Comparison of ENCODE assay signal across 7 mouse cellular contexts in the genomic region with DNA sequence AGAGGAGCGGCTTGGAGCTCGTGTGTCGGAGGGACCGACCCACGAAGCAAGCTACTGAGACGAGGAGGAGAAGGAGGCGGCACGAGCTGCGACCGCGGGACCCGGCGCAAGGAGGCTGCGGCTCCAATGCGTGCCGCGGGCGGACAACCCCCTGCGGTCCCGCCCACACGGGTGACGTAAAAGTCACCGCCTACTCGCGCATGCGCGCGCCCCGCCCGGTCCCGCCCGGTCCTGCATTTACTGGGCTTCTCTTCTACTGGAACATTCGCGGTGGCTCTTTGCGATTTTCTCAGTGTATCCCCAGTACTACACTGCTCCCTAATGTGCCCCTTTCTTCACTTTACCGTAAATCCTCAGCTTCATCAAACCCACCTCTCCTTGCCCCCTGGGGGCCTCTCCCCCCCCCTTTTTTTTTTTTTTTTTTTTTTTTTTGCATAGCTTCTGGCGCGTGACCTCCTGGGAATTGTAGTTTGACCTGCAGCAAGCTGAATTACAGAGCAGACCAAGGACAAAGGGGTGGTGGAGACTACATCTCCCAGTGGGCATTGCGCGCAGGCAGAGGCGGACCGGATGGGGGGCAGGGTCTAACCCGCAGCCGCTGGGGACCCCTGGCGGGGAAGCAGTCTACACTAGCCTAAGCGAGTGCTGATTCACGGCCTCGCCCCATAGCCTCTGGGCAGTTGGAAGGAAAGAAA. TPM values are rescaled to one million over a fixed set of nuclear protein-coding genes. Genes with fewer than 3 reads are reported as not detected.
DNase-seq lines count a peak whose midpoint lies in the region; ATAC-seq and TF ChIP-seq lines count a peak whose summit lies in the region.

A gene (minus strand): TSS at position 136 of the 695 bp plus-strand sequence.

- TF ChIP-seq CTCF in intestine, postnatal 0 days (IDR thresholded peaks at IDR 0.05; ENCODE audit: low read depth) = peak; percentile 84
- TF ChIP-seq CTCF in small intestine, adult 2 months (IDR thresholded peaks at IDR 0.05; ENCODE audit: extremely low read depth, insufficient read length, insufficient replicate concordance, low read depth, low read length) = peak; percentile 60; the same call in 1 of the 2 replicates

- H3K4me1 ChIP-seq in embryonic facial prominence, embryonic 10.5 days = peaks cover 27% of the 10 kb centered on the region
- H3K4me1 ChIP-seq in intestine, postnatal 0 days (replicated peaks; ENCODE audit: control insufficient read depth, insufficient read depth, low read length) = no peaks in the 10 kb centered on the region
- peaks cover 23% of the 10 kb centered on the region for H3K4me1 ChIP-seq in midbrain, embryonic 12.5 days
- H3K4me1 ChIP-seq in small intestine, adult 2 months (ENCODE audit: control insufficient read depth, insufficient read depth, insufficient read length, low read length) = peaks cover 5% of the 10 kb centered on the region; the same call in 1 of the 2 replicates

- peaks cover 29% of the 10 kb centered on the region for H3K36me3 ChIP-seq in embryonic facial prominence, embryonic 10.5 days (replicated peaks)
- H3K36me3 ChIP-seq in intestine, postnatal 0 days (ENCODE audit: control insufficient read depth, insufficient read depth) = peaks cover 19% of the 10 kb centered on the region
- H3K36me3 ChIP-seq in midbrain, embryonic 12.5 days = peaks cover 26% of the 10 kb centered on the region
- peaks cover 17% of the 10 kb centered on the region for H3K36me3 ChIP-seq in small intestine, adult 2 months (ENCODE audit: control insufficient read depth, insufficient read depth, low read length)

- peak; percentile 97 for TF ChIP-seq POLR2A in small intestine, adult 2 months (IDR thresholded peaks at IDR 0.05; ENCODE audit: low read depth, low read length)

- ATAC-seq in intestine, postnatal 0 days = peak; percentile 94
- peak; percentile 97 for ATAC-seq in midbrain, embryonic 12.5 days (ENCODE audit: low FRiP score, low read depth)

- intact Hi-C loops in left cerebral cortex, postnatal 4 days (cut with DNase I) = no loop called here

- H3K9me3 ChIP-seq in embryonic facial prominence, embryonic 10.5 days = no peaks in the 10 kb centered on the region
- H3K9me3 ChIP-seq in intestine, postnatal 0 days (ENCODE audit: control insufficient read depth) = no peaks in the 10 kb centered on the region
- H3K9me3 ChIP-seq in midbrain, embryonic 12.5 days = no peaks in the 10 kb centered on the region

- peak within 1 kb of the TSS; percentile 95 for H3K4me3 ChIP-seq in embryonic facial prominence, embryonic 10.5 days
- peak within 1 kb of the TSS; percentile 94 for H3K4me3 ChIP-seq in intestine, postnatal 0 days (ENCODE audit: low read depth, low read length)
- H3K4me3 ChIP-seq in midbrain, embryonic 12.5 days = peak within 1 kb of the TSS; percentile 89
- H3K4me3 ChIP-seq in small intestine, adult 2 months (ENCODE audit: low read depth, low read length) = peak within 1 kb of the TSS; percentile 84

- peak; percentile 100 for DNase-seq in adrenal gland, postnatal 10 days
- DNase-seq in embryonic facial prominence, embryonic 10.5 days (ENCODE audit: low spot score) = peak; percentile 97
- no peak for DNase-seq in gonadal fat pad, adult 2 months (ENCODE audit: low read depth)
- peak; percentile 98 for DNase-seq in left cerebral cortex, postnatal 4 days

- peak within 1 kb of the TSS; percentile 81 for H3K4me2 ChIP-seq in intestine, postnatal 0 days (replicated peaks; ENCODE audit: low read depth)
- H3K4me2 ChIP-seq in midbrain, embryonic 12.5 days (replicated peaks) = peak within 1 kb of the TSS; percentile 64

- under 1% methylated on average over 48 of the region's 48 CpGs for WGBS in embryonic facial prominence, embryonic 10.5 days
- under 1% methylated on average over 45 of the region's 48 CpGs for WGBS in intestine, postnatal 0 days
- WGBS in midbrain, embryonic 12.5 days = under 1% methylated on average over 48 of the region's 48 CpGs
- under 1% methylated on average over 48 of the region's 48 CpGs for WGBS in small intestine, adult 2 months

- H3K27ac ChIP-seq in embryonic facial prominence, embryonic 10.5 days (replicated peaks) = peak within 1 kb of the TSS; percentile 97
- peak within 1 kb of the TSS; percentile 94 for H3K27ac ChIP-seq in intestine, postnatal 0 days (ENCODE audit: low read depth, low read length)
- peak within 1 kb of the TSS; percentile 97 for H3K27ac ChIP-seq in midbrain, embryonic 12.5 days (replicated peaks)
- peak within 1 kb of the TSS; percentile 89 for H3K27ac ChIP-seq in small intestine, adult 2 months (ENCODE audit: insufficient read depth, low read depth, low read length)

- peak within 1 kb of the TSS; percentile 59 for H3K9ac ChIP-seq in intestine, postnatal 0 days (ENCODE audit: low read depth, low read length)
- H3K9ac ChIP-seq in midbrain, embryonic 12.5 days (replicated peaks) = peak within 1 kb of the TSS; percentile 85

- no peaks in the 10 kb centered on the region for H3K27me3 ChIP-seq in embryonic facial prominence, embryonic 10.5 days (replicated peaks; ENCODE audit: low read depth, poor library complexity, severe bottlenecking)
- no peaks in the 10 kb centered on the region for H3K27me3 ChIP-seq in intestine, postnatal 0 days (replicated peaks; ENCODE audit: control insufficient read depth, insufficient read depth, low read length)
- no peaks in the 10 kb centered on the region for H3K27me3 ChIP-seq in midbrain, embryonic 12.5 days
- H3K27me3 ChIP-seq in small intestine, adult 2 months (ENCODE audit: control insufficient read depth, insufficient read depth, low read length) = no peaks in the 10 kb centered on the region

RNA-seq across cellular contexts. Expression of the gene that starts here (rescaled TPM):
- 100 to 1,000 TPM; 413 to 414 TPM for total RNA-seq in adrenal gland, postnatal 10 days (2021)
- 244 and 257 TPM in 2 replicates for polyA plus RNA-seq in embryonic facial prominence, embryonic 10.5 days (2016; fragmentation: Nextera tagmentation; extraction: Ambion mirVana)
- polyA plus RNA-seq in gonadal fat pad, adult 2 months (2012; rRNA removed) = 138 and 165 TPM in 2 replicates
- polyA plus RNA-seq in intestine, postnatal 0 days (2015; fragmentation: Nextera tagmentation; extraction: Ambion mirVana) = 57.1 and 61.8 TPM in 2 replicates
- 1,000 to 10,000 TPM; 1,399 to 1,485 TPM for total RNA-seq in left cerebral cortex, postnatal 4 days (2021)
- polyA plus RNA-seq in midbrain, embryonic 12.5 days (2016; fragmentation: Nextera tagmentation; extraction: Ambion mirVana) = 457 and 466 TPM in 2 replicates
- 21.2 and 27.3 TPM in 2 replicates for polyA plus RNA-seq in small intestine, adult 2 months (2012; rRNA removed)
